ENCODE assay signal across 22 mouse cellular contexts in genomic region chr3:9512199-9512598, GRCm38 (mm10).
DNase-seq lines count a peak whose midpoint lies in the region; ATAC-seq lines count a peak whose summit lies in the region.
"Had no signal": no experiment of that assay in that cellular context is flagged by ENCODE, and none has a peak within 500 bp of the region (broad histone marks: within the 10 kb centered on the region; RNA-seq: fewer than 3 reads in every experiment).

No protein-coding gene starts in this region.

- no peak for ATAC-seq in forebrain, embryonic 11.5 days (replicated peaks; ENCODE audit: low FRiP score)
- ATAC-seq: forebrain, embryonic 15.5 days had no signal

- 93% methylated on average over 10 of the region's 10 CpGs for WGBS in forebrain, embryonic 11.5 days
- WGBS in forebrain, embryonic 10.5 days: 94% methylated on average over 10 of the region's 10 CpGs
- 94% methylated on average over 10 of the region's 10 CpGs for WGBS in macrophage (ENCODE audit: missing documents)

- peaks cover 29% of the 10 kb centered on the region for H3K27me3 ChIP-seq in forebrain, embryonic 11.5 days (ENCODE audit: control insufficient read depth, insufficient read depth, low read length)
- H3K27me3 ChIP-seq in forebrain, embryonic 10.5 days (ENCODE audit: poor library complexity, severe bottlenecking): peaks cover 98% of the 10 kb centered on the region
- H3K27me3 ChIP-seq: hindbrain, embryonic 15.5 days; lung, embryonic 15.5 days had no signal

- H3K27ac ChIP-seq in forebrain, embryonic 11.5 days (ENCODE audit: low read depth, low read length): no peak overlapping the region
- no peak overlapping the region for H3K27ac ChIP-seq in forebrain, embryonic 10.5 days
- peak overlapping the region; percentile 70 for H3K27ac ChIP-seq in macrophage
- H3K27ac ChIP-seq: forebrain, embryonic 15.5 days; heart, adult 2 months; hindbrain, embryonic 15.5 days; liver, embryonic 14.5 days; lung, embryonic 15.5 days; midbrain, embryonic 12.5 days had no signal

- peaks cover 34% of the 10 kb centered on the region; the same call in 1 of the 2 replicates for H3K79me2 ChIP-seq in macrophage (ENCODE audit: inconsistent target)

- H3K9me3 ChIP-seq in forebrain, embryonic 11.5 days (ENCODE audit: control insufficient read depth, low read length): no peaks in the 10 kb centered on the region
- H3K9me3 ChIP-seq in forebrain, embryonic 10.5 days: no peaks in the 10 kb centered on the region
- H3K9me3 ChIP-seq: forebrain, embryonic 15.5 days; hindbrain, embryonic 15.5 days; lung, embryonic 15.5 days; midbrain, embryonic 12.5 days had no signal

- no peak overlapping the region for H3K9ac ChIP-seq in forebrain, embryonic 11.5 days (ENCODE audit: low read length)
- H3K9ac ChIP-seq: forebrain, embryonic 15.5 days; hindbrain, embryonic 15.5 days; liver, embryonic 14.5 days; lung, embryonic 15.5 days; midbrain, embryonic 12.5 days had no signal

- H3K36me3 ChIP-seq in forebrain, embryonic 11.5 days (ENCODE audit: control insufficient read depth, insufficient read depth, low read length): no peaks in the 10 kb centered on the region
- H3K36me3 ChIP-seq in forebrain, embryonic 10.5 days (replicated peaks): no peaks in the 10 kb centered on the region
- H3K36me3 ChIP-seq in macrophage (ENCODE audit: inconsistent target): no peaks in the 10 kb centered on the region
- H3K36me3 ChIP-seq: forebrain, embryonic 15.5 days; hindbrain, embryonic 15.5 days; lung, embryonic 15.5 days; midbrain, embryonic 12.5 days had no signal

- peak; percentile 42 for DNase-seq in forebrain, embryonic 11.5 days (ENCODE audit: low spot score)
- DNase-seq in forebrain, embryonic 10.5 days (ENCODE audit: extremely low spot score, low spot score): no peak
- peak; percentile 37 for DNase-seq in CD4-positive helper T cell, adult 2 months (ENCODE audit: low read depth, low spot score)
- DNase-seq in thymus, postnatal 14 days: peak; percentile 51
- DNase-seq in ovary, adult 18-20 months (ENCODE audit: low spot score): no peak
- no peak for DNase-seq in left cerebral cortex, adult 18-20 months (ENCODE audit: low spot score in 2 of 2)
- DNase-seq: adrenal gland, postnatal 36 days; cerebellum, adult 2 months; cerebellum, postnatal 36 days; gastrocnemius, postnatal 14 days; heart, adult 2 months; heart, postnatal 4 days; kidney, adult 2 months; kidney, postnatal 36 days; layer of hippocampus, adult 9-11 months; right cerebral cortex, postnatal 4 days had no signal

- peaks cover 2% of the 10 kb centered on the region; the same call in 1 of the 2 replicates for H3K4me1 ChIP-seq in forebrain, embryonic 11.5 days (replicated peaks; ENCODE audit: control insufficient read depth, insufficient read depth, low read length)
- H3K4me1 ChIP-seq in forebrain, embryonic 10.5 days: peaks cover 11% of the 10 kb centered on the region

- H3K4me2 ChIP-seq in forebrain, embryonic 11.5 days (ENCODE audit: low read depth, low read length, severe bottlenecking): no peak overlapping the region
- H3K4me2 ChIP-seq: forebrain, embryonic 15.5 days; hindbrain, embryonic 15.5 days; lung, embryonic 15.5 days; midbrain, embryonic 12.5 days had no signal

- H3K4me3 ChIP-seq in forebrain, embryonic 11.5 days (ENCODE audit: low read depth, low read length): no peak overlapping the region
- H3K4me3 ChIP-seq in forebrain, embryonic 10.5 days: no peak overlapping the region
- H3K4me3 ChIP-seq in macrophage (ENCODE audit: inconsistent target): no peak overlapping the region
- H3K4me3 ChIP-seq: forebrain, embryonic 15.5 days; heart, adult 2 months; hindbrain, embryonic 15.5 days; lung, embryonic 15.5 days; midbrain, embryonic 12.5 days had no signal

Comparison
In these comparisons a context has a peak if more than half of its experiments do, and no peak if none do; other contexts are left out.
1. DNase-seq: peak in forebrain, embryonic 11.5 days (single experiment), CD4-positive helper T cell, adult 2 months (single experiment) and thymus, postnatal 14 days (single experiment); none in forebrain, embryonic 10.5 days (single experiment), ovary, adult 18-20 months (single experiment) and left cerebral cortex, adult 18-20 months (0 of 2).